Mouse (Mus musculus) lung, adult 2 months (tissue): ENCODE data around the gene Stox2. TPM values are rescaled to one million over a fixed set of nuclear protein-coding genes. Genes with fewer than 3 reads are reported as not detected.

Source experiments
- DNase-seq: peaks from one replicate; pipeline ENCODE4 v3.0.0; 2022
- H3K4me1 ChIP-seq: fragments of 200-500 bp; 2 replicates; pipeline ENCODE4 v1.6.1; 2011; ENCODE audit warnings: low read length; ENCODE audit not compliant: control insufficient read depth, insufficient read depth
- H3K4me3 ChIP-seq: fragments of 200-500 bp; replicated peaks from 2 replicates; pipeline ENCODE3; 2011; ENCODE audit warnings: low read depth, mild to moderate bottlenecking, control low read depth, low read length; ENCODE audit errors: extremely low read depth
- CTCF ChIP-seq: fragments of 200-500 bp; IDR thresholded peaks from 2 replicates; pipeline ENCODE4 v1.5.1; 2011; ENCODE audit warnings: mild to moderate bottlenecking, low read length, control low read depth; ENCODE audit not compliant: insufficient read depth
- POLR2A ChIP-seq: fragments of 200-500 bp; IDR thresholded peaks from 2 replicates; pipeline ENCODE4 v1.6.1; 2011; ENCODE audit warnings: low read depth, mild to moderate bottlenecking, control low read depth, low read length, borderline replicate concordance; ENCODE audit errors: extremely low read depth
- WGBS: fragments of 180-500 bp; shearing (Covaris S2); methylation state at CpG from one replicate; pipeline ENCODE4 v1.1.7; 2018; 5-methylcytosine and 5-hydroxymethylcytosine counted together
- polyA plus RNA-seq: library from polyadenylated mRNA; depleted of rRNA; stranded (reverse); fragments of >200 nt; gene quantifications from 2 replicates; pipeline ENCODE4 v1.2.3, GENCODE M21; 2012

The Stox2 gene
- polyA plus RNA-seq, 1 experiment = 3.8 TPM

DNA sequence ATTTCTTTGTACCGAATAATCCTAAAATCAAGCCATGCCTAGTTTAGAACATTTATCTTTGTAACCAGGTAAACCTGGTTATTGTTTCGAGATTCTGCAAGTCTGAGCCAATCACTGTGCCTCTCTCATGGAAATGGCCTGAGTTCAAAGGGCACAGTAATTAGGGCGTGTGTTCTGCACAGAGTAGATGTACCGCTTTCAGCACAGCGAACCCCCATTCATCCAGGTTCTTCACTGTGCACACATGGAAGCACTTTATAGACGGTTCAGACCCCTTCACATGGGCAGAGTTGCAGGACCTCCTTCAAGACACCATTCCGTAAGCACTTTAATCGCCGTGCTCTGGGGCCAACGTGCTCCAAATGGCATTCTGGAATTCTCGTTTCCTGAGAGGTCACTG lies 104.7 kb downstream of the Stox2 start:
- 66% methylated on average over 11 of the region's 11 CpGs for WGBS

DNA sequence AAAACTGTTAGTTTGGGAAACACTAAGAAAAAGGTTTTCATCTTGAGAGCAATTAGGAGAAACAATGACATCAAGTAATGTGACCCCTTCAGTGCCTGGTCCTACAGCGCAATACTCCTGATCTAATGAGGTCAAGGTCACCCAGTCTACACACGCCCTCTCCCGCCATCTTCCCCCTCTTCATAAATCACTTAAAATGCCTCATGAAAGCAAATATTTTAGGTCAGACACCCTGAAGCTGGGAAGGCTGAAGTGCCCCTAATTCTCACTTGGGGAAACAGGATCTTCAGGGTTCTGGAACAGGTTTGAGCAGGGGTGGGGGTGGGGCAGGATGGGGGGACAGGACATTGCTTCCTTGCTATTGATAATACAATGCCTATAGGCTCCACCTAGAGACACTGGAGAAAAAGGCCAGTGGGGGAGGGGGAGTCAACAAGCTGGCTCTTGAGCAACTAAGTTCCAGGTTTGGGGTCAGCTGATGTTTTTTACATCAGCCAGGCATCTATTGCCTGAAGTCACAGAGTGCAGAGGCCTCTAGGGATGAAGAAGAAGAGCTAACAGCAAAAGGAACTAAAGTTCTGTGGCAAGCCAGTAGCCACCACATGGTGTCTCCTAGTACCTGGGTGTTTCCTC lies 107.4 kb downstream of the Stox2 start:
- no peak overlapping the region for H3K4me3 ChIP-seq
- WGBS = 59% methylated on average over 3 of the region's 3 CpGs
- DNase-seq = no peak
- H3K4me1 ChIP-seq = no peaks in the 10 kb centered on the region
- TF ChIP-seq CTCF = no peak
- TF ChIP-seq POLR2A = no peak

More for the DNA sequence above, 104.7 kb downstream of the Stox2 start:
- TF ChIP-seq POLR2A (no peak), CTCF (no peak)
- DNase-seq = no peak
- no peak overlapping the region for H3K4me3 ChIP-seq
- no peaks in the 10 kb centered on the region for H3K4me1 ChIP-seq

- DNase-seq = no peak
- no peak overlapping the region for H3K4me3 ChIP-seq
- no peak for TF ChIP-seq POLR2A
- TF ChIP-seq CTCF = no peak
- 92% methylated on average over 12 of the region's 12 CpGs for WGBS
- H3K4me1 ChIP-seq = no peaks in the 10 kb centered on the region
Measured at GRCm38 (mm10) chr8:47336433-47336832, 109.7 kb downstream of the Stox2 start.

GRCm38 (mm10) chr8:47335940-47336339 lies 110.2 kb downstream of the Stox2 start:
- no peaks in the 10 kb centered on the region for H3K4me1 ChIP-seq
- 97% methylated on average over 4 of the region's 4 CpGs for WGBS
- DNase-seq = no peak
- no peak overlapping the region for H3K4me3 ChIP-seq
- TF ChIP-seq CTCF (no peak), POLR2A (no peak)

DNA sequence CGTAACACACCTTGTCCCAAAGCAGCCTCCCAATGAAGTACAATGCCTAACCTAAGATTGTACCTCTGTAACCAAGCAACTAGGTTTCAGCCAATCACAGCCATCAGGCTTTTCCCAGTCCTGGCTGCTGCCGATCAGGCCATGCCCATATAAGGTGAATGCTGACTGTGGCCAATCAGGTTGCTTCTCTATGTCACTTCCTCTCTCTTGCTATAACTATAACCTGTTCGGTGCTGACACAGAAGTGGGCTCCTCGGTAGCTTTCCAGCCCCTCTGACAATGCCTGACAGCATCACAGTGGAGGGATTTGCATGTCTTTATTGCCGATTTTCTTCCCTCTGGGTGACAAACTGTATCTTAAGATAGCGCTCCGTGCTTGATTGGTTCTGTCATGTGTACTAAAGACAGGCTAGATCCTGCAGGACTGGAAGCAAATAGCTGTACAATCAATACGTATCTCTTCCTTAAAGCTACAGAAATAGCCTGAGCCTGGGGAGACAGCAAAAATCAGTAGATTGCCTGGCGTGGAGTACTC lies 111.9 kb downstream of the Stox2 start:
- 59% methylated on average over 9 of the region's 9 CpGs for WGBS
- DNase-seq = no peak
- no peak overlapping the region for H3K4me3 ChIP-seq
- H3K4me1 ChIP-seq = no peaks in the 10 kb centered on the region
- TF ChIP-seq POLR2A (no peak), CTCF (no peak)

- no peaks in the 10 kb centered on the region for H3K4me1 ChIP-seq
- H3K4me3 ChIP-seq = no peak overlapping the region
- WGBS = 73% methylated on average over 1 of the region's 1 CpGs
- DNase-seq = no peak
- TF ChIP-seq CTCF (no peak), POLR2A (no peak)
Measured at GRCm38 (mm10) chr8:47332941-47333340, 113.2 kb downstream of the Stox2 start.

GRCm38 (mm10) chr8:47330982-47331381 lies 115.2 kb downstream of the Stox2 start:
- no peak for DNase-seq
- Histone ChIP-seq H3K4me3 (no peak overlapping the region), H3K4me1 (no peaks in the 10 kb centered on the region)
- WGBS = 93% methylated on average over 5 of the region's 5 CpGs
- TF ChIP-seq CTCF (no peak), POLR2A (no peak)

GRCm38 (mm10) chr8:47326348-47326747 lies 119.8 kb downstream of the Stox2 start:
- H3K4me1 ChIP-seq = no peaks in the 10 kb centered on the region
- DNase-seq = no peak
- H3K4me3 ChIP-seq = no peak overlapping the region
- TF ChIP-seq POLR2A (no peak), CTCF (no peak)
- WGBS = 67% methylated on average over 8 of the region's 8 CpGs

DNA sequence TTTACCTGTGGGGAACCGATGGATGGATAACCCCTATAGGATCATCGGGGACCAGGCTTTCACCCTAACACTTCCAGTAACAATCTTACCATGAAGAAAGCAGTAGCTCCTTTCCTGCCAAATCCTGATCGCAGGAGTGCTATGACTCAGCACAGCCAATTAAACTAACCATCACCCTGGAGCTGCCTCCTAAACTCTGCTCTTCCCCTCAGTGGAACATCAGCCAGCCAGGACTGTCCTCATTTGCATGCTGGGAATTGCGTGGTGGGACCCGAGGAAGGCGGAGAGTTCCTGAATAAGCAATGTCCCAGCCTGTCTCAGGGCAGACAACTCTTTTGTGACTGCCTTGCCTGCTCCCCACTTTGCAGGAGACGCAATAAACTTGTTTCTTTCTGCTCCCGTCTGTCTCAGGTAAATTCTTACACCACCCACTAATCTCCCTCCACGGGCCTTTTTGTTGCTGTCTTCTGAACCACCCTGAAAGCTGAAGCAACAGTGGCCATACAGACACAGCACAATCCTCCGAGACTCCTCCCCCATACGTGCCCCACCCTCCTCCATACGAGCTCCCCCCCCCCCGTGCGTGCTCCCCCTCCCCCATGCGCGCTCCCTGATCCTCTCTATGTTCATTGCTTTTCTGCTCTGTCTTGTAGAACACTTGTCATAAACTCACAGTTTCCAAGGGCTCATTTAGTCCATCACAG lies 121.9 kb downstream of the Stox2 start:
- H3K4me3 ChIP-seq = no peak overlapping the region
- DNase-seq = no peak
- no peaks in the 10 kb centered on the region for H3K4me1 ChIP-seq
- no peak for TF ChIP-seq CTCF
- TF ChIP-seq POLR2A = no peak
- 56% methylated on average over 16 of the region's 16 CpGs for WGBS

- 64% methylated on average over 5 of the region's 5 CpGs for WGBS
- TF ChIP-seq POLR2A = no peak
- TF ChIP-seq CTCF = no peak
Measured at GRCm38 (mm10) chr8:47321282-47321681, 124.9 kb downstream of the Stox2 start.

More at GRCm38 (mm10) chr8:47321282-47321681, 124.9 kb downstream of the Stox2 start:
- Histone ChIP-seq H3K4me1 (no peaks in the 10 kb centered on the region), H3K4me3 (no peak overlapping the region)
- no peak for DNase-seq
